Mouse (Mus musculus) liver, embryonic 14 days (tissue): ENCODE results near the gene Ccl1. TPM values are rescaled to one million over a fixed set of nuclear protein-coding genes. Genes with fewer than 3 reads are reported as not detected.

Experiments
- polyA plus RNA-seq: library from polyadenylated mRNA; depleted of rRNA; stranded (reverse); fragments of >200 nt; gene quantifications from 2 replicates; pipeline ENCODE4 v1.2.3, GENCODE M21; 2012; rRNA removed

Gene Ccl1
- polyA plus RNA-seq, result not detected in 2 replicates

DNA sequence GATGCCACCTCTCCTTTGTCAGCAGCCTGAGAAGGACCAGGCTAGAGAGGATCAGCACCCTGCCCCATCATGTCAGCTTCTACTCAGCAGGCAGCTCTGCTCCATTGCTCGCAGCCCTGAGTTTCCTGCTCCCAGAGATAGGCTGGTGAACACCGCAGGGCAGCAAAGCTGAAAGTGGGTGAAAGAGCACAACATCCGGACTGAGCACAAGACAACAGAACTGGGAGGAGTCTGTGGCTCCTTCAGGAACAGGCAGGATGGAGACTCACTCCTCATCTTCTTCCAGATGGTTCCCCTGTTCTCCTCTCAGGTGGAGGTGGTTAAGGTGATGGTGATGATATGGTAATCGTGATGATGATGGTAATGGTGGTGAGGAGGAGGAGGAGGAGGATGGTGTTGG, at the start of gene Ccl1:
Gene Ccl1, minus strand, starts transcription at position 101 of the 400 bp plus-strand sequence.

Other genes with a start within 250 kb of the Ccl1 start
- gene Ccl11, start 247.9 kb downstream of the Ccl1 start, polyA plus RNA-seq, result 0.18 TPM in 1 of 2 replicates, not detected in the other
- gene Ccl12, start 203.8 kb downstream of the Ccl1 start, polyA plus RNA-seq, result 0.47 and 0.70 TPM in 2 replicates
- not detected in 2 replicates for gene Ccl8, start 190.5 kb downstream of the Ccl1 start, polyA plus RNA-seq
- 0.22 and 0.27 TPM in 2 replicates for gene Tmem132e, start 83.2 kb upstream of the Ccl1 start, polyA plus RNA-seq